Mouse (Mus musculus) mouse trophoblast stem cell (cell line): Measurements from ENCODE around the gene Matn4.
"Not testable (repeated sequence)": the region's sequence is repeated elsewhere in the genome, so short reads cannot be mapped to it uniquely, and the experiment has no call there.

Source experiments
- in situ Hi-C, 2 experiments: fragments of 300-500 bp; cut with MseI, MboI; formaldehyde crosslinking; loops; 2 replicates in 1 of 2; 3 replicates in 1 of 2; pipeline ENCODE4 v1.15.1; 2025

Gene Matn4

GRCm38 (mm10) chr2:164372408-164373053 is 32.4 kb downstream of the Matn4 start:
- in situ Hi-C loops, result no loop called here

- in situ Hi-C loops, result no loop called here
Observed at GRCm38 (mm10) chr2:164371371-164371770, 33.6 kb downstream of the Matn4 start.

GRCm38 (mm10) chr2:164368620-164369105 is 36.3 kb downstream of the Matn4 start:
- in situ Hi-C loops, result no loop called here

- in situ Hi-C loops, result no loop called here
Observed at GRCm38 (mm10) chr2:164366947-164367346, 38.0 kb downstream of the Matn4 start.

- in situ Hi-C loops, result no loop called here
Observed at GRCm38 (mm10) chr2:164360974-164361657, 43.8 kb downstream of the Matn4 start.

- in situ Hi-C loops, result loop anchor here (10.0 kb wide), 2 partner anchors 245 to 255 kb away; no protein-coding TSS in a partner anchor
Observed at GRCm38 (mm10) chr2:164359668-164360067, 45.3 kb downstream of the Matn4 start.

- in situ Hi-C loops, result loop anchor here (10.0 kb wide), 2 partner anchors 244 to 254 kb away; no protein-coding TSS in a partner anchor
Observed at GRCm38 (mm10) chr2:164359031-164359430, 45.9 kb downstream of the Matn4 start.

- in situ Hi-C loops, result loop anchor here (10.0 kb wide), 2 partner anchors 244 to 254 kb away; no protein-coding TSS in a partner anchor
Observed at GRCm38 (mm10) chr2:164358373-164358772, 46.6 kb downstream of the Matn4 start.

DNA sequence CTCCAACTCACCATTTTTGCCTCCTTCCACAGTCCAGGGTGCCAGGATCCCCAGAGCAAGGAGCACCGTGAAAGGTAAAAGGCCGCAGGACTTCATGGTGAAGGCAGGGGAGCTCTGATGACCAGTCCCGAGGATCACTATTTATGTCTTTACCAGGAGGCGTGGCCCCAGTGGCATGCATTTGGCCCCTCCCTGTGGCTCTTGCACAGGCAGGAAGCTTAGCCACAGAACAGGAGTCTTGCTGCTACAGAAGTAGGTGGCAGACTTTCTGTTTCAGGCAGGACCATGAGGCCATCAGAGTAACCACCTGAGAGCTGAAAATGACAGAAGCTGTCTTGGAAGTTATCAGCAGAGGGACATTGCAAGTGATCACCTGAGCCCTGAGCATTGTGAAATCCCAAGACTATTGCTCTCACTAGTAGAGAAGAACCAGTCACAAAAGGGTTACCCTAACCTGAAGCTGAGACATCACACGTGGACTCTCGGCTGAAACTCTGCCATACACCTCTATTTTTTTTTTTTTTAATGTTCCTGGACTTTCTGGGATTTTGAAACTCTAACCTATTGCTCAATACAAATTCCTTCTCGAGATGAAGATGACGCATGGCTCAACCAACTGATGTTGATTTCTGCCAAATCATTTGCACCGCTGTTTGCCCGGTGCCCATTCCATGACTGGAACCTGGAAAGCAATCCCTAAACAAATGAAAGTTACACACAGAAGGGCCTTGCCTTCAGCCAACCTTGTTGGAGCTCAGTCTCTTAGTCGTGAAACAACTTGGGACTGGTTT is 48.6 kb downstream of the Matn4 start:
- in situ Hi-C loops, result loop anchor here (10.0 kb wide), 2 partner anchors 242 to 252 kb away; no protein-coding TSS in a partner anchor

- in situ Hi-C loops, result loop anchor here (5.0 to 10.0 kb wide), 3 partner anchors 39 to 249 kb away; no protein-coding TSS in a partner anchor
Observed at GRCm38 (mm10) chr2:164353356-164353755, 51.6 kb downstream of the Matn4 start.

DNA sequence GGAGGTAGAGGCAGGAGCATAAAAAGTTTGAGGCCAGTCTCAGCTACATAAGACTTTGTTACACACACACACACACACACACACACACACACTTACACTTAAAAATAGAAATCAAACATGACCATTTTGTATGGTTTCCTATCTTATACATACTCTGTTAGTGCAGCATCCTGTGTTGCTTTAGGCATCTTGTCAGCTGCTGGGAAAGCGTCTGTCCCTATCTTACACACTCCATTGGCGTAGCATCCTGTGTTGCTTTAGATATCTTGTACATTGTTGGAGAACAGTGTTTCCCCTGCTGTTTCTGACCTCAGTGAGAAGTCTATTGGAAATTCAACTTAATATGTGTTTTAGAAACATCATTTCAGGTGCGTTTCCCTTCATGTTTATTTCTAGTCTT is 52.3 kb downstream of the Matn4 start:
- in situ Hi-C loops, result loop anchor here (5.0 to 10.0 kb wide), 3 partner anchors 40 to 248 kb away; no protein-coding TSS in a partner anchor

DNA sequence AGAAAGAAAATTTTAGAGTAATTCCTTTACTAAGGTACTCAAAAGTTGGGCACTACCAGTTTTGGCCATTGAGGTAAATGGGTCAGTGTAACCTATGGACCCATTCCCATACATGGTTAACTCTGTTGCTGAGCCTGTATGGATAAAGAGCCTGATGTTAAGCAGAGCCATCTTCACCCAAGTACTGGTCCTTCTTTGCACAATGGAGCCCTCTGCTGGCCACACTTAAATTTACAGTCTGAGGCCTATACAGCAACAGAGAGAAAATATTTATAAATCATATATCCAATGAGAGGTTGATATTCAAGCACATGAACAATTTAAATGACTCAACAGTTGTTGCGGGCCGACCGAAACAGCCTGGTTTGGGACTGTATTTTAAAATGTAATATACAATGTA is 56.0 kb downstream of the Matn4 start:
- in situ Hi-C loops, result no loop called here

- in situ Hi-C loops, result not testable (repeated sequence)
Observed at GRCm38 (mm10) chr2:164347697-164348096, 57.3 kb downstream of the Matn4 start.

GRCm38 (mm10) chr2:164343732-164344131 is 61.2 kb downstream of the Matn4 start:
- in situ Hi-C loops, result not testable (repeated sequence)
